Mouse (Mus musculus) right cerebral cortex, adult 2 months (tissue): ENCODE data around the gene Rnf157.
"Not testable (repeated sequence)": the region's sequence is repeated elsewhere in the genome, so short reads cannot be mapped to it uniquely, and the experiment has no call there.

Source experiments
- DNase-seq, 2 experiments: peaks; one replicate each; pipeline ENCODE4 v3.0.0; 2021 to 2022; ENCODE audit warnings: low spot score in 2 of 2

The Rnf157 gene

DNA sequence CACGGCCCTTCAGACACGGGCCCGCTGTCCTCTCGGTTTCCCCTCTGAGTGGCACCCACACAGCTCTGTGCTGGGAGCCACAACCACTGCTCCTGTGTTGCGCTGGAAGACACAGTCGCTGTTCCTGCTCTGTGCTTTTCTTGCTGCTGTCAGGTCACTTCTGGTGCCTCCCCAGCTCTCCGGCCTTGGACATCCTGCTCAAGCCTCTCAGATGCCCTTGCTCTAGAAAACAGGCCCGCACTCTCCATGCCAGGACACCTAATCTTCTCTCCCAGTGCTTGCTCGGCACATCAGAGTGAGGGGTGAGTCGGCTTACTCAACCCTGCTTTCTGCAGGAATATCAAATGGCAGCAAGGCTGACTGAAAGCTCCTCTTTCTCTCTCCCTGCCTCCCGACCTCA lies 28.7 kb downstream of the Rnf157 start:
- no peak for DNase-seq

- not testable (repeated sequence) for DNase-seq
These were observed 29.8 kb downstream of the Rnf157 start for GRCm38 (mm10) chr11:116383070-116383469.

- DNase-seq, result no peak
These were observed 32.1 kb downstream of the Rnf157 start for GRCm38 (mm10) chr11:116380767-116381166.

DNA sequence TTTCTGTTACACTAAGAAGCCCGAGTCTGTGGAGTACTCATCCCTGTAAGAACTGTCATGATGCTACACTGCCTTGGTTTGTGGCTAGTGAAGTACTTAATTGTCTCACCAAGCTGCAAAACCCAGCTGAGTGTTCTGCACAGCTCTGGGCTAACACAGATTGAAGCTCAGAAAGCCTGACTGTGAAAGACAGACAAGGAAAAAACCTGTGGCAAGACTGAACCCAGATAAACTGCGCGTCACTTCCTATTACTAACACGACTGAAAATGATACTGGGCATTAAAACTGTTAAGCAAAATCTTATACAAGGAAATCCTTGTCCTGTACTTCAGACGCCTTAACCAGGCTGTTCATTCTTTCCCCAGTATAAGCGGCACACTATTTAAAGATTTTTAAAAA lies 33.3 kb downstream of the Rnf157 start:
- no peak for DNase-seq

DNA sequence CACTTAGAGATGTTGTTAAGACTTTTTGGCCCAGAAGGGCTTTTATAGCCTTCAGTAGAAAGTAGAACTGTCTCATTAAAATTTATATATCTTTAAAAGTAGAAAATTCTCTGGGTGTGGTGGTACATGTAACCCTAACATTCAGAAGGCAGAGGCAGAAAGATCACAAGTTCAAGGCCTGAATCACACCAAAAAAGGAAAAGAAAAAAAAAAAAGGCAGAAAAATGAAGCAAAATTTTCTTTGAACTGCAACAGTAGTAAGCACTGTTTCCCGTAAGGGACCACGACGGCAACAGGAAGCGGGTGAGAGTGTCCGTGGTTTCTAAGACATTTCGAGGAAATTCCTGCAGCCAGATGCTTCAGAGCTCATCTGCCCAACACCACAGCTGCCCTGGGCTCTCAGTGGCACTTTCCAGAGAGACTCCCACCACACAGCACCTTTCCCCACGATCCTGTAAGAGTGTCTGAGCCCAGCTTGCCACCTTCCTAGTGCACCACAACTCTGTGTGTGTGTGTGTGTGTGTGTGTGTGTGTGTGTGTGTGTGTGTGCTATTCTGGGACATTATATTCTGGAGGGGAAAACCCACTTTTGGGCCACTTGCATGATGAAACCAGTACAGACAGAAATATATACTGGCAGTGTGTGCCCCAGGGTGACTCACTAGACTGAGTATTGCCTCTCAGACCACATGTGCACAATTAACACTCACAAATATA lies 35.7 kb downstream of the Rnf157 start:
- DNase-seq, result no peak

DNA sequence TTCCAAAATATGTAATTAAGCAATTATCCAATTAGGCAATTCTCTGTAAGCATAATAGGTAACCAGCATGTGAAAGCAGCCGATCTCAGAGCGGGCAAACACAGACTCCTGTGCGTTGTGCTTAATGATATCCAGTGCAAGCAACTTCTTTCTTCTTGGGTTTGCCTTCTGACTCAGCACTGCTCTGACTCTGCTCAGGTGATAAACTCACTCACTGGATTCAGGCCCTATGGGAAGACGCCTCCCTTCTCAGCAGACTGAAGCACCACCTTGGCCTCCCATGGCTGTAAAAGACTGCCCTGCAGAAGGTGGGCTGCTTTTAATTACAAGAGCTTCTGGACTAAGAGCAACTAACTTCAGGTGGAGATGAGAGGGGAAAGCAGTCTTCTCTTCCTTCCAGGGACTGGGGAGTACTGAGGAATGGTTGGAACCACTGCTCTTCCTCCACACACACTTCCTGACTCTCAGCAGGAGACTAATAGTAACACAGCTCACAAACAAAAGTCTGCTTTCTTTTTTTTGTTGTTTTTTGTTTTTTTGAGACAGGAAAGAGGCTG lies 40.9 kb downstream of the Rnf157 start:
- DNase-seq, result no peak

DNA sequence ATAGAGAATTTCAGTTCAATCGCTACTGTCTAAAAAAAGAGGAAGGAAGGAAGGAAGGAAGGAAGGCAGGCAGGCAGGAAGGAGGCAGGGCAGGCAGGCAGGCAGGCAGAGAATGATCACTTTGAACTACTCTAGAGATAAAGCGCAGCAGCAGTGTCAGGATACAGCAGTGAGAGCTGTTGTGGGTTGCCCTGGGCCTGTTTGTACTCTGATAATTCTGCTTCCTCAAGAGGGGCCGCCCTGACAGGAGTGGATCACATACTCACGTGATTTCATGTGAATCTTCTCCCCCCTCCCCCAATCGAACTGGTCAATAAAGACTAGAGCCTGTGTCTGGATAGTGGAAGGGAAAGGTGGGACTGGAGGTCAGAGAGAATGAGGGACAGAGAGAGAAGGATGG lies 43.2 kb downstream of the Rnf157 start:
- no peak for DNase-seq

DNA sequence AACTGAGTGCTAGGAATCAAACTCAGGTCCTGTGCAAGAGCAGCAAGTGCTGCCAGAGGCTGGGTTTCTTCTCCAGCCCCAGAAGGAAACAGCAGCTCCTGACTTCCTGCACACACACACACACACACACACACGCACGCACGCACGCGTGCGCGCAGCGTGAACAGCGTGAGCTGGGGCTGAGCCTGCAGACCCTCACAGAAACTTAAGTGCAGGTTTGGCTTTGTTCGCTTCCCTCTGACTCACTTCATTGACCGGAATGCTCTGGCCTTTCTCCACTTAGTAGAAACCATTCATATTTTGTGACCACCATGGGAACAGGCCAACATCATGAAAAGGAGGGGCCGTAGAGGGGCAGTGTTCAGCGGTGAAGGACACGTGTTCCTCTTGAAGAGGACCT lies 43.8 kb downstream of the Rnf157 start:
- DNase-seq, result no peak

DNA sequence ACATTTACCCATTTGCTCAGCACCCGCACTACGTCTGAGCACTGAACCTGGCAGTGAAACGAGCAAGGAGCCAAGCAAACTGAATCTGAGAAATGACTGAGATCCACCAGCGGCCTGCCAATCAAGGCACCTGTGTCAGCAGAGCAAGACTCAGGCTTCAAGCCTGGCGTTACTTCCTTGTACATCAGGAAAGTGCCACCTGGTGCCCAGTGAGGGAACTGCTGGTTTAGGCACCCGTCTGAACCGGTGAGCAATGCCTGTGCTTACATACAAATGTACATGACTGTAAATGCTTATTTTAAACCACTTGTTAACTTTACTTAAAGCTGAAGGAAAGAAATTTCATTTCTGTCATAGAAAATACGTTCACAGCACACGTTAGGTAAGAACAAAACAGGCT lies 44.7 kb downstream of the Rnf157 start:
- peak; percentile 85 to 87 for DNase-seq

- no peak for DNase-seq
These were observed 46.2 kb downstream of the Rnf157 start for GRCm38 (mm10) chr11:116366647-116367046.

- no peak for DNase-seq
These were observed 46.7 kb downstream of the Rnf157 start for GRCm38 (mm10) chr11:116366124-116366523.

DNA sequence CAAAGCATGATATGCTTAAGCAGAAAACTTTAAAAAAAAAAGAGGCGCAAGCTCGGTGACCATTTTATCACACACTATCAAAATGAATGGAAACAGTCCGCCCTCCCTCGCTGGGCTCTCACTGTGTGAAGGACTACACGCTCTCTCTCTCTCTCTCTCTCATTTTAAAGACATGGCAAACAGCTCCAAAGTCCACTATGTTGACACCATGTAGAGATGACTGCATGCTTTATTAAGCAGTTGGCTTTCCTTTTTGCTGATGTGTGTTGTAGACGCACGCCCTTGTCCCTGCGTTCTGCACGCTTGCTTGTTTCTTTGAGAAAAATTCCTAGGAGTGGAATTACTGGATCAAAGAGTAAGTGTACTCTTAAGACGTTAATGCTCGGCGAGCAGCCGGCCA lies 47.4 kb downstream of the Rnf157 start:
- DNase-seq, result no peak

DNA sequence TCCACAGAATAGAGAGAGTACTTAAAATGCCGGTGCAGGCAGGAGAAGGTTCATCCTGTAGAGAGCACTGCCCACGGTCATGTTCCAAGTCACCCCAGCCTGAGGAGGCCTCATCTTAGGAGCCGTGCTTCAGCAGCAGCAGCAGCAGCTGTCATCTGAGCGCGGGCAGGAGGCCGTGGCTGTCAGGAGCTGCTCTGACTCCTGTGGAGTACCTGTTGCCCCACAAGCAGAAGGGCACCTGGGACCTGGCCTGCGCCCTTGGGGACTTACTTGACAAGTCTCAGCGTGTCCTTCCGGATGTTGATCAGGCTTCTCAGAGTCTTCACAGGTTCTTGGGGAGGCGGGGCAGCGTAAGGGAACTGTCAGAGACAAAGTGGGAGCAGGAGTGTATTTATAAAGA lies 50.8 kb downstream of the Rnf157 start:
- no peak for DNase-seq

DNA sequence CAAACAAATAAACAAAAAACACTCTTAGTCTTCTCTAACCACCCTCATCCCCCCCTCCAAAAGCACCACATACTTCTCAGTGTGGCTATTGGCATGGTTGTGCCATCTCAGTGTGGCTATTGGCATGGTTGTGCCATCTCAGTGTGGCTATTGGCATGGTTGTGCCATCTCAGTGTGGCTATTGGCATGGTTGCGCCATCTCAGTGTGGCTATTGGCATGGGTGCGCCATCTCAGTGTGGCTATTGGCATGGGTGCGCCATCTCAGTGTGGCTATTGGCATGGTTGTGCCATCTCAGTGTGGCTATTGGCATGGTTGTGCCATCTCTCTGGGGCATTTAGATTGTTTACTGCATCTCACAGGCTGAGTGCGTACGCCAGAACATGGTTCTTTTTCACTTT lies 51.9 kb downstream of the Rnf157 start:
- DNase-seq, result not testable (repeated sequence)

DNA sequence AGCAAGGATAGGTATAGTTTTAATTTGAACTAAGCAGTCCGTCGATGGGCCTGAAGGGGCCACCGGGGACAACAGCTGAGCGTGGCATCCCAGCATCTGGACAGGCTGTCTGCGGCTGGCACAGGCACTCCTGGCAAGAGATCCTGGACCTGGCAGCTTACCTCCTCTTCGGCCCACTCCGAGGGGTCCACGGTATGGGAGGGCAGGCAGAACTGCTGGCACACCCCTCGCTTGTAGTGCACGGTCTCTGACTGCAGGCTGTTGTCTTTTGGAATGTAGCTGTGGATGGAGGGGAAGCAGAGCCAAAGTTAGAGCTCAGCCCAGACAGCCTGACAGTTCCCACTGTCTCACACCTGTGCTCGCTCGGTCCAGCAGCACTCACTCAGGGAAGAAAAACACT lies 53.2 kb downstream of the Rnf157 start:
- no peak for DNase-seq

DNA sequence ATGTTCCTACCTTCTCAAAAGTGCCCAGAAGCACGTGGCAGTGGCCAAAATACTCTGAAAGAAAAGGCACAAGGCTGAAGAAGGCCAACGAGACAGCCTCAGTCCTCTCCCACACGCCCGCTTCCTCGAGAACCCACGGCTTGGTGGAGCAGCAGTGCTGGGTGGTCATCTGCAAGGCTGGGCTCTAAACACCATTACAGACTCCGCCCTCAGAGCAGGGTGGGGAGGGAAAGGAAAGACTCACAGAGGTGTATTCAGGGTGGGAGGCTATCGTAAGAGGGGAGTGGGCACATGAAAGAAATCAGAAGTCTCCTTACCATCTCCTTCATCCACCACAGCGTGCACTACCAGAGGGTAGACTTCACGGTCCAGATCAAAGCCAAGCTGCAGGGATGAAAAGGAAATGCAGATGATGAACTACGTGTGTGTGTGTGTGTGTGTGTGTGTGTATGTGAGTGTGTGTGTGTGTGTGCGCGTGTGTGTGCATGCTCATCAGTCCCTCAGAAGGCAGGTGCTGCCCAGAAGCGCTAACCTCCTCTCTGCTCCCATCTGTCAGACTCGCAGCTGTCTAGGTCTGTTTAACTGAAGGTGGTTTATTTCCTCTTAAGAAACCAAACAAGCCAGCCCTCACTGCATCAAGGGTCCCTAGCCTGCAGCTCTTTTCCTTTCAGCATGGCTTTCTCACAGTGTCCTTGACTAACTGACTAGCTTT lies 53.8 kb downstream of the Rnf157 start:
- no peak for DNase-seq

DNA sequence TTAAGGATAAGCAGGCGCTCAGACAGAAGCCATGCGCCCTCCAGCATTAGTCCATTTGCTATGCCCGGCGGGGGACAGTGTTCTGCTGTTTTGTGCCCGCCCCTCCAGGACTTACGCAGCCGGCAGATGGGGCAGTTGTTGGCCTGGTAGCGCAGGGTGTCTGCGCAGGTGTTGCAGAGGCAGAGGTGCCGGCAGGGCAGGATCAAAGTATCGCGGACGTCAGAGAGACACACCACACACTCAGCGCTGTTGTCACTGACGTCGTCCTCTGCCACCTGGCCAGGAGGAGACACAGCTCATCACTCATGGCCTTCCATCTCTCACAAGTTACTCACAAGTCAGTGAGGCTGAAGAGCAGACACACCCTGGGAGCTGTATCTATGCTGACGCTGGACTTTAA lies 58.3 kb downstream of the Rnf157 start:
- DNase-seq, result no peak

- no peak for DNase-seq
These were observed 59.3 kb downstream of the Rnf157 start for GRCm38 (mm10) chr11:116353535-116353934.

DNA sequence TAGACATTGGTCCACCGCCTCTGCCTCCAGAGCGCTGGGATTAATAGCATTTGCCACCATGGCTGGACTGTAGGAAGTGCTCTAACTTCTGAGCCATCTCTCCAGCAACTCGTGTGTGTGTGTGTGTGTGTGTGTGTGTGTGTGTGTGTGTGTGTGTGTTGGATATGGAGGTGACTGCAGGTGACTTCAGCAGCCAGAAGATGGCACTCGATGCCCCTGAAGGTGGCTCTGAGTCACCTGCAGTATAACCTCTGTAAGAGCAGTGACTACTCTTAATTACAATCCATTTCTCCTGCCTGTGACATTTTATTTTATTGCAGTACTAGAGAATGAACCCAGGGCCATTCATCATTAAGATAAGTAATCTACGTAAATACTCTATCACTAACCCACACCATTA lies 61.5 kb downstream of the Rnf157 start:
- DNase-seq, result no peak

DNA sequence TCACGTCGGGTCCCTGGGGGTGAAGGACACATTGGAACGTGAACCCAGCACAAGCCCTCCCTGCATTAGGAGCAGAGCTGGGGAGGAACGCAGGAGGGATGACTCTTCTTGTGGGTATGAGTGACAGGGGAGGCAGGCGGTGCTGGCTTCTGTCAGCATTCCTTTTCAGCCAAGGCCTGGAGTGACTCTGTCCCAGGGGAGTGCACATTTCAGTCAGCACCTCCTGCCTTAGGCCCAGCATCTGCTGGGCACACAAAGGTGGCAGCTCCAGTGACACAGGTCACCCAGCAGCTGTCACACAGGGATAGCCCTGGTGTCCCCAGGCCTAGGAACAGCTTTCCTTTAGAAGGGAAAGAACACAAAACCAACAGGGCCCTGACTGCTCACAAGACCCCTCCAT lies 64.9 kb downstream of the Rnf157 start:
- DNase-seq, result no peak

GRCm38 (mm10) chr11:116347012-116347411 lies 65.8 kb downstream of the Rnf157 start:
- DNase-seq, result no peak

- DNase-seq, result no peak
These were observed 70.6 kb downstream of the Rnf157 start for GRCm38 (mm10) chr11:116342069-116342791.

GRCm38 (mm10) chr11:116337531-116337930 lies 75.3 kb downstream of the Rnf157 start:
- no peak for DNase-seq
